Mouse (Mus musculus): Measurements from ENCODE around the gene Chrna9. TPM values are rescaled to one million over a fixed set of nuclear protein-coding genes. Genes with fewer than 3 reads are reported as not detected.
"Not testable (repeated sequence)": the region's sequence is repeated elsewhere in the genome, so short reads cannot be mapped to it uniquely, and the experiment has no call there.

Gene Chrna9
- total RNA-seq, 2 experiments from 2014 or later, result not detected

DNA sequence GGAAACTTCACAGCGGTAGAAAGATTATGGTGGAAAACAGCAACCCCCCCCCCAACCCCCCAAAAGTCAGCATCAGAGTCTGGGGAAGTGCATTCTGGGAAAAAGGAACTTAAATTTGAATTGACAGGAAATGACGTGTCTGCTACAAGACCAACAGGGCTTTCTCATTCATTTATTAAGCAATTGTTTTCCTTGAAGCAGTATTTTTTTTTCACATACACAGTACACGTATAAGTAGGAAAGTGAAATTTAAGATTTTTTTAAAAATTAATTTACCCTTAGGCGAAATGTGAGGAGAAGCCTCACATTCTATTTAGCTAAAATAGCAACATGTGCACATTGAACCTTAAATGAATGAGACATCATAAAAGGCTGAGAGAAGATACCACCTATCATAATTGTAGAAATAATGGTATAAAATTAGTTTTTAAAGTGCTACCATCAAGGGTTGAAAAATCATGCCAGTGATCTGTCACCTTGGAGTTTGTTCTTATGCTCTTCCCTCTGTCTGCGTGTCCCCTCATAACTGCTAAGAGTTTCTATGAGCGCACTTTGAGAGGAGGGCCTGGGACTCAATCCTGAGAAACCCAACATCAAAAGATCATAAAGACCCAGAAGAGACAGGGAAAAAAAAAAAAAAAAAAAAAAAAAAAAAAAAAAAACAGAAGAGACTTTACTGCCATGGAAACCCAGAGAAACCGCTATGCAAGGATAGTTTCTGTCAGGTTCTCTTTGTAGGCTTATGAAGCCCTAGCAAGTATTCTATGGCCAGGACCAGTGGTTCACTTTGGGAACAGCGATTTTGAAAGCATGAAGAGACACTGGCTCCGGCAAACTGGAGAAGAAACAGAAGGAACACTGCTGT lies 21.7 kb downstream of the Chrna9 start:
- no peak for DNase-seq (ENCODE audit: low spot score in 2 of 2)

DNA sequence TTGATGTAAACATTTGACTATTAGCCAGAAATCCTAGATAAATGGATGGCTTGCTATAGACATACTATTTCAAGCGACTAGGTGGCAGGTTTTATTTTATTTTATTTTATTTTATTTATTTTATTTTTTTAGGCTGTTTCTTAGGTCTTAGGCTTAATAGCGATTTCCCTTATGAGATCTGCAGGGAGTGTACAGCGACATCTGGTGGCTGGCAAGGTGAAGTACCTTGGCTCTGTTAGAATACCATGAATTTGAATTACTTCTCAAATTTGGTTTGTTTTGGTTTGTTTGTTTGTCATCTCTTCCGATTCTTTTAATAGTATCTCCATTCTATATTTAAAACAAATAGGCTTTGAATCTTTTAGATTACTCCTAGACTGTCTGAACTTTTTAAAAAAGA lies 23.9 kb downstream of the Chrna9 start:
- peak; percentile 25 to 55 for DNase-seq (ENCODE audit: low spot score in 2 of 2)

DNA sequence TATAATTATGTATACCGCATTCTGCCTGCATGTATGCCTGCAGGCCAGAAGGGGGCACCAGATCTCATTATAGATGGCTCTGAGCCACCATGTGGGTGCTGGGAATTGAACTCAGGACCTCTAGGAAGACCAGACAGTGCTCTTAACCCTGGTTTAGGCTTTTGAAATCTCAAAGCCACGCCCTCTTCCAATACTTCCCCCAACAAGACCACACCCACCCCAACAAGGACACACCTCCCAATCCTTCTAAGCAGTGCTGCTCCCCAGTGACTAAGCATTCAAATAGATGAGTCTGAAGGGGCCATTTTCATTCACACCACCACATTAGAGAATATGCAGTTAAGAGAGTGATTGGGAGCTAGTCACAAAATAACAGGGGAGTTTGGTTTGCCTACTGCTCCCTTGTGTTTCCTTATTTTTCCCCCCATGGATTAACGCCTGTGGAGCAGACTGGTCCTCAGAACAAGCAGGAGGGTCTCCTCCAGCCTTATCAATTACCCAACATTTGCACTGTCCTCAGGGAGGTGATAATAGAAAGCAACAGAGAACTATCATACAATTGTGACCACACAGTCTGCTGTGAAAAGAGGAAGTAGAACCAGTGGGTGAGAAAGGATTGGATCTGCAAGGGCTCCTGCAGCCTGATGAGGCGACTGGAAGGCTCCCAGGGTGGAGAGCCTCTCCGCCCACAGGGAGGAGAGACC lies 25.3 kb downstream of the Chrna9 start:
- no peak for DNase-seq (ENCODE audit: low spot score in 2 of 2)

DNA sequence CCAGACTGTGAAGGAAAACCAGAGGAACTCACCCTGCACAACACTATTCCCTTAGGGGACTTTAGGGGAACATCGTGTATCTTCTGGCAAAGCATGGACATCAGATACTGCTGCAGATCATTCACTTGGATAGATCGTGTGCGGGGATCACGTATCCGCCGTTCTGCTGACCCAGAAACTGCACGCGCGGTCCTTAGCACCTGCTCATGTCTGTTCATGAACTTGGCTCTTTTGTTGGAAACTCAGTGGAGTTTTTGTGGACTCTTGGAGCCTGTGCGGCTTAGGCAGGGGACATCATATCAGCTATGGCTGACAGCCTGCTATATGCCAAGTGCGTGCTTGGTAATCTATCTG lies 25.9 kb downstream of the Chrna9 start:
- DNase-seq (ENCODE audit: low spot score in 2 of 2), result no peak

DNA sequence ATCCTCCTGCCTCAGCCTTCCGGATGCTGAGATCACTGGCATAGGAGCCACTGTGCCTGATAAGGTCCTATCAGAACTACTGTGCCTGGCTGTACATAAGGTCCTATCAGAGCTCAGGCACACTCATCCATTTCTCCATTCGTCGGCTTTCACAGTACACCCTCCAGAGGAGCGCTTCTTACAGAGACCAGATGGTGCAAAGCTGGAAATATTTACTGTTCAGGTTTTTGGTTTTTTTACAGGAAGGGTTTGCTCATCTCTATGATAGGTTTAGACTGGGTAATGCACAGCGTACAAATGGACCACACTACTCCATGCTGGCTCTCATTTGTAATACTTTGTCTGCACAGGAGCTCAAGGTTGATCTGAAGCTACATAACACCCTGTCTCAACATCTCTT lies 28.6 kb downstream of the Chrna9 start:
- DNase-seq (ENCODE audit: low spot score in 2 of 2), result no peak

DNA sequence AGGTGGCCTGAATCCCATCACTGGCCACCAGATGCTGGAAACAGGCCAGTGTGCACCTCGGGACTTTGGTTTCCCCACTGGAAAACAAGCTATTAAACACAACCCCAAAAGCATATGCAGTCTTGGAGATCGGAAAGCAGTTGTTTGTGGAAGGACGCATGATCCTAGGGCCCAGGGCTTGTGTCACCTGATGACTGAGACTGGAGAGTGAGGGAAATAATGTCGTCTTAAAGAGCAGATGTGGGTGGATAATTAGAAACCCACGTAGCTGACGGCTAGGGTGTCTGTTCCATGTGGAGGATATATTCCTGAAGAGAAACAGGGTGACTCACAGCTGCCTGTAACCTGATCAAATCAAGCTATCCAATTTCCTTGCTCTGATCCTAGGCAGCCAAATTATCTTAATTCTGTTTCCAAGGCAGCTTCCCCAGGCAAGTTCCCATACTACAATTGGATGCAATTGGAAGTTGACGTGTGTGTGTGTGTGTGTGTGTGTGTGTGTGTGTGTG lies 31.1 kb downstream of the Chrna9 start:
- no peak for DNase-seq (ENCODE audit: low spot score in 2 of 2)

DNA sequence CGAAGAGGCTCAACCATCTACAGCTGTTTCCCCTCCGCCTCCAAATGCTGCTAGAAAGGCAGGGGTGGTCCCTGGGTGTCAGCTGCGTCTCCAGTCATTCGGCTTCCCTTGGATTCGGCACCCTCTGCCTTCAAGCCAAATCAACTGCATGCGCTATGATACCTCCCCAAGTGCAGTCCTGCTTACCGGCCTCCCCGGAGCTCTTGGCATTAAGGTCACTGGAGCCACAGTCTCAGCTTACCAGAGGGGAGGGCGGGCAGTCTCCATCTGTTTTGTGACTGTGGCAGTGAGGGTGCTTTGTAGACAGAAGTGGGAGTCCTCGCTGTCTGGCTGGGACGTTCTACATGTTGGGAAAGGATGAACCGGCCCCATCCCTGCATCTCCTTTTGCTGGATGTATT lies 32.4 kb downstream of the Chrna9 start:
- no peak for DNase-seq (ENCODE audit: low spot score in 2 of 2)

DNA sequence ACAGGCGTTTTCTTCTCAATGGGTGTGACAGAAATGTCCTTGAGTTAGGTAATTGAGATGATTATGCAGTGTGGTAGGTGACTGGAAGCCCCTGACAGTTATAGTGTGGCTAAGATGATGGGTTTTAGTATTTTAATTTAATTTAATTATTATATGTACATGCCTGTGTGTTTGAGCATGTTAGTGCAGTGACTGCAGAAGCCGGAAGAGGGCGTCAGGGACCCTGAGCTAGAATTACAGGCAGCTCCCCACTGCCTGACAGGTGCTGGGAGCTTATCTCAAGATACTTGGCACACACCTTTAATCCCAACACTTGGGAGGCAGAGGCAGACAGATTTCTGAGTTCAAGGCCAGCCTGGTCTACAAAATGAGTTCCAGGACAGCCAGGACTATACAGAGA lies 33.3 kb downstream of the Chrna9 start:
- DNase-seq (ENCODE audit: low spot score in 2 of 2), result no peak

DNA sequence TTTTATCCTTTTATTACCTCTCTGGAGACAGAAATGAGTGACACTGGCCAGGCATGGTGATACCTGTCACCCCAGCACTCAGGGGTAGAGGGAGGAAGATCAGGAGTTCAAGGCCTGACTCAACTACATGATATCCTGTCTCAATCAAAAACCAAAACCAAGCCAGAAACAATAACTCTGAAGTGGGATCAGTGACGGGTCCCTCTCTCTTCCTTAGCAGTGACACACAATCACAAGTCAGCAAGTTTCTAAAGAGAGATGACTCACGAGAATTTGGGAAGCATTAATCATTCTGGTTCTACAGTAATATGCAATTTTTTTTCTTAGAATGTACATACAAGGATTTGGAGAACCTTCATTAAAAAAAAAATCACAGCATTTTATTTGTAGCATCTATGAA lies 38.5 kb downstream of the Chrna9 start:
- no peak for DNase-seq (ENCODE audit: low spot score in 2 of 2)

DNA sequence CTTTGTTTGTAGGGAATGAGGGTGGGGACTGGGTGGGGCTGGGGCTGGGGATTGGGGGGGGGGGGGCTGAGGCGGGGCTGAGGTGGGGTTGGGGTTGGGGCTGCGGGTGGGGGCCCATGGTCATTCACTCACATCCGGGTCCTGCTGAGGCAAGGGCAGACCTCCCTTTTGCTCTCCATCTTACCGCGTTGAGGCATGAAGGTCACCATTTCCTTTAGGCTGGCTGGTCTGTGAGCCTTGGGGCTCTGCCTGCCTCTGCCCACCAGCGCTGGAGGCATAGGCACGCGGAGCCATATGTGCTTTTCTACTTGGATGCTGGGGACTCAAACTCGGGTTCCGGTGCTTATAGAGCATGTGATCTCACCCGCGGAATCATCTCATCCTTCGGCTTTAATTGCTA lies 41.0 kb downstream of the Chrna9 start:
- DNase-seq (ENCODE audit: low spot score in 2 of 2), result no peak

DNA sequence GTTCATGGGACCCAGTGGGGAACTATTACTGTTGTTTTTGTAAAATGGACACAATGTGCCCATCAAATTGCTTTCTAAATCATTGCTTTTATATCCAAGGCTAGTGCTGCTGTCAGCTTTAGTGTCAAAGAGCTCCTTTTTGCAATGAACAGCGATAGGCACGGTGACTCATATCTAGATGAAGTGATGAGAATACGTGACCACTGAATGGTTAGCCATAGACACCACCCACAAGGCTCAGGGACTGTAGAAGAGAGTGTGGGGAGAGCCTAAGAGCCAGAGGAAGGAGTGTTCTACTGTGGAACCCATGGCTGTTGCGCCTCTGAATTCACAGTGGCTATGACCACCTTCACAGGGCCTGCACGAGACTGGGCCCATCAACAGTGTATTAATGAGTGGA lies 51.7 kb downstream of the Chrna9 start:
- no peak for DNase-seq (ENCODE audit: low spot score in 2 of 2)

DNA sequence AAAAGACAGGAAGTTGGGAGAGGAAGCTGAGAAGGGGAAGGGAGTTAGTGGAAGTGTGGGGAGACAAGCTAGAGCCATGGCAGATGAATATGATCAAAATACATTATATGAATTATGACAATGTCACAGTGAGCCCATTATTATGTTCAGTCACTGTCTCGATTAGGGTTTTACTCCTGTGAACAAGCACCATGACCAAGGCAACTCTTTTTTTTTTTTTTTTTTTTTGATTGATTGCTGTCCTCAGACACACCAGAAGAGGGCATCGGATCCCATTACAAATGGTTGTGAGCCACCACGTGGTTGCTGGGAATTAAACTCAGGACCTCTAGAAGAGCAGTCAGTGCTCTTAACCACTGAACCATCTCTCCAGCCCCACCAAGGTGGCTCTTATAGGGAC lies 52.3 kb downstream of the Chrna9 start:
- DNase-seq (ENCODE audit: low spot score in 2 of 2), result not testable (repeated sequence)

DNA sequence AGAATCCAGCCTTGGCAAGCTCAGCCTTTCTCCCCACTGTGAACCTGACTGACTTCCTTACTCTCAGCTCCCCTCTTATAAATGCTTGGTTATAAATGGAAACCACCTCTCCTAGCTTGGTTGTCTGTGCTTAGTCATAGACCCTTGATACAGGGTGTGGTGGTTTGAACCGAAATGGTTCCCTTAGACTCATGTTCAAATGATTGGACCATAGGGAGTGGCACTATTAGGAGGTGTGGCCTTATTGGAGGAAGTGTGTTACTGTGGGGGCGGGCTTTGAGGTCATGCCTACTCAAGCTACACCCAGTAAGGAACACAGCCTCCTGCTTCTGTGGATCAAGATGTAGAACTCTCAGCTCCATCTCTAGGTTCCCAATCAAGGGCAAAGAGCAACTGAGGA lies 56.5 kb downstream of the Chrna9 start:
- no peak for DNase-seq (ENCODE audit: low spot score in 2 of 2)

DNA sequence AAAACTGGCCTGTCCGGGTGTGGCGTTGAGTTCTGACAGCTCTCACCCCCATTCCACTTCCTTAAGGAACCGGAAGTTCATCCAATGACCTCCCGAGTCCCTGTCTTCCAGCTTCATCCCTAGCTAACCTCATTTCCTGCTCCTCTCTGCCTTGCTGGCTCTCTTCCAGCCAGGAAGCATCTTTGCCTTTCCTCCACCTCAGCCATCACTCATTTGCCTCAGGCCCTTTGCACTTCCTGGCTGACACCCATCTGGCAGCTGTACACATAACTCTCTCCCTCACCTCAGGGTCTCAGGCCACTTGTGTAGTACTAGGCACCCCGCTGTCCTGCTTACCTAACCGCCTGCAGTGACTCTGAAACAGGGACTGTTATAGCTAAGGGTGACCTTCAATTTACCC lies 59.9 kb downstream of the Chrna9 start:
- DNase-seq (ENCODE audit: low spot score in 2 of 2), result no peak

DNA sequence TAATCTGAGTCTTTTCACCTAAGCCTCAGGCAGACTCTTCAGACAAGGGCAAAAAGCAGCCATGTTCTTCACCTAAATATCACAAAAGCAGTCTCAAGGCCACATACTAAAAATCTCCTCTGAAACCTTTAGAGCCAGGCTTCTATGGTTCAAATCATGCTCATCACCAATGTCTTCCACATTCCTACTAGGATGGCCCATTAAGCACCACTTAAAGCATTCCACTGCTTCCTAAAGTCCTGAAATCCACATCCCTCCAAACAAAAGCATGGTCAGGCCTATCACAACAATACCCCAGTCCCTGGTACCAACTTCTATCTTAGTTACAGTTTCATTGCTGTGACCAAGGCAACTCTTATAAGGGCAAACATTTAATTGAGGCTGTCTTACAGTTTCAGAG lies 63.1 kb downstream of the Chrna9 start:
- no peak for DNase-seq (ENCODE audit: low spot score in 2 of 2)

DNA sequence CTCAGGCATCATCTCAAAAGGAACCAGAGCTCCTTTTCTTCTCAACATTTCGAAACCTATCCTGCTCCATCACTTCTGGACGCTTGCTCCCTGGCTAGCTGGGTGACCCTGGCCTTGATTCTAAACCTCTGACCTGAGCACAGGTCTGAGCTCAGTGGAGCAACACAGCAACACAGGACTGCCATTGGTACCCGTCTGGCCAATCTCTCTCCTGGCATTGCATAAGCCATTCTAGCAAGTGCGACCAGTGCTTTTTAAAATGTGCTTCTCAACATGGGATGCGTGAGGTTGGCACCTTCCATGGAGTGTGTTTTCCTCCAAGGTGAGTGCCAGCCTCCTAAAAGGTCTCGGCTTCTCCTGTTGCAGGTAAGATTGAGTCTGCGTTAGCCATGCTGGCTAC lies 64.4 kb downstream of the Chrna9 start:
- DNase-seq (ENCODE audit: low spot score in 2 of 2), result no peak

DNA sequence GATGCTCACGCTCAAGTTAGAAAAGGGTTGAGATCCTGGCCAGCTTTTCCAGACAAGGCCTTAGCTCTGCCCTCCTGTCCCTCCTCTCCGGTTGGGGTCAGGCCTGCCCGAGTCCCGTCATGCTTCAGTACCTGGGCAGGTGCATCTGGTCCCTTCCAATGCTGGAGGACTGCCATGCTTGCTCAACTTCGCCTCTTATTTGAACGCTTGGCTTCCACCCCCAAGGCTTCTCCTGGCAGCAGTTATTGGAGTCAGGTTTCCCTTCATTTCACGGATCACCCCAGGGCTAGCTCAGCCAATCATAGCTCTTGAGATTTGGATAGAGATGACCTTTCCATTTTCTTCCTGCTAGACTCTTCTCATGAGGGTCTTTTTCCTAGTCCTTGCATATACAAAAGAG lies 65.4 kb downstream of the Chrna9 start:
- no peak for DNase-seq (ENCODE audit: low spot score in 2 of 2)

DNA sequence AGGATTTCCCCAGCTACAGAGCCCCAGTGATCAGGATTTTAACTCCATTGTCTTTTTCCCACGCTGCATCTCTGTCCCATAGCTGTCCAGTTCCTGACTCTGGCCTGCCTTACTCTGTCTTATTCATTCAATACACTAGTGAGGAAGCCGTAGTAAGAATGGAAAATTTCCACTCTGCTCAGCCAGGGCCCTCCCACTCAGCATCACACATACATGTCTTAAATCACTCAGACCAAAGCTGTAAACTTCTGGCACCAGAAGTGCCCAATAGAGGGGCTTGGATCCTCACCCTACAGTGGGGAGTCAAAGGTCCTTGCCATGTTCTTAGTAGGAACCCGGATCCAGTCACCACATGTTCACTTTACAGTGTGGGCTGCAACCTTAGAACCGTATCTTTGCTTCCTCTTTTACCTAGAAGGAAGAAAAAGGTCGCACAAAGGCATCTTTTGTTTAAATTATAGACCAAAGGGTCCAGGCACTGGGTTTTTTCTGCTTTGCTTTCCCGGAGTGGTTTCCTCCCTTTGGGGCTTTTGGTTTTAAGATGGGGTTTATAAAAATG lies 65.9 kb downstream of the Chrna9 start:
- no peak for DNase-seq (ENCODE audit: low spot score in 2 of 2)

DNA sequence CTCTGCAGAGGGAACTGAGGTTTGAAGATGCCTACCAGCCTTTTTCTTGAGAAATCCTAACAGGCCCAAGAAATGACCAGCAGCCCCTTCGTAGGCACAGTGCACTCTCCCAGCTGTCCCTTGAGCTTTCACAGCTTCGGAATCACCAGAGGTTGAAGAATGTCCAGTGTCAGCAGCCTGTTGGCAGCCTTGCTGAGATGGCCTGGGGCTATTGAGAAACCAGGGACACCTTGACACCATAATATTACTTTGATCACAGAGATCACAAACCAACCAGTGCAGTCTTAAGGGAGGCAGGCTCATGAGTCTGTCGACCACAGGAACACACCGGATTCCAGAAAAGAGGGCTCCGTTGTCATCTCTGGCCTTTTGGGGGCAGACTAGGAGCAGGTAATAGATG lies 66.5 kb downstream of the Chrna9 start:
- no peak for DNase-seq (ENCODE audit: low spot score in 2 of 2)

DNA sequence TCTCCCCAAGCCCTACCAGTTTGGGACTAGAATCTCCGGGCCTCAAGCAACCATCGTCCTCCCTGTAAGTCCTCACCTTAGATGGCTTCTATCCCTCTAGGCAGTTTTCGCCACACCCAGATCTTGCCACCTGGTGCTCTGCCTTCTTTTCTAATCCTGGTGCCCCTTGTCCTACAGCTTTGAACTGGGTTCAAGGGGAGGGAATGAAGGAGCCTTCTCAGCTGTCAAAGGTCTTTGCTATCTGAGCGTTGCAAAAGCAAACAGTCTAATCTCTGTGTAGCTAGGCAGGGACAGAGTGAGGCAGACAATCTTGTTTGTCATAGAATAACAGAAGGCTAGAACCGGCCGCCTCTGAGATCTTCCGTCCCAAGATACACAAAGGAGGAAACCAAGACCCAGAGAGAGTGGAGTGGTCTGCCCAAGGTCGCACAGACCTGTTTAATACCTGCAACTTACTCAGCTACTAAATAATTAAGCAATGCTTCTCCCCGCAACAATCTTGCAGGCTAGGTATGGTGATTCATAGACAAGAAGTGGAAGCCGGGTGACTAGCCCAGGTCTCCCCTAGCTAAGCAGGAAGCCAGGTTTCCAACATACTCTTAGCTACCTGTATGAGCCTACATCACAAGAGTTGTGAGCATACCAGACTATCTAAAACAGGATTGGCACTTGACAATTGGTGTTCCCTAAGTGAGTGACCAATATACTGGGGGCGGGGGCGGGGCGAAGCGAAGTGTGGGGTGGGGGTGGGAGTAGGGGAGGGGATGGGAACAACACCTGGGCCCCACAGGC lies 69.6 kb downstream of the Chrna9 start, which contains the start of gene 9130230L23Rik:
TSS of gene 9130230L23Rik (minus strand) at position 152 of the 792 bp plus-strand sequence.
- DNase-seq (ENCODE audit: low spot score in 2 of 2), result no peak

DNA sequence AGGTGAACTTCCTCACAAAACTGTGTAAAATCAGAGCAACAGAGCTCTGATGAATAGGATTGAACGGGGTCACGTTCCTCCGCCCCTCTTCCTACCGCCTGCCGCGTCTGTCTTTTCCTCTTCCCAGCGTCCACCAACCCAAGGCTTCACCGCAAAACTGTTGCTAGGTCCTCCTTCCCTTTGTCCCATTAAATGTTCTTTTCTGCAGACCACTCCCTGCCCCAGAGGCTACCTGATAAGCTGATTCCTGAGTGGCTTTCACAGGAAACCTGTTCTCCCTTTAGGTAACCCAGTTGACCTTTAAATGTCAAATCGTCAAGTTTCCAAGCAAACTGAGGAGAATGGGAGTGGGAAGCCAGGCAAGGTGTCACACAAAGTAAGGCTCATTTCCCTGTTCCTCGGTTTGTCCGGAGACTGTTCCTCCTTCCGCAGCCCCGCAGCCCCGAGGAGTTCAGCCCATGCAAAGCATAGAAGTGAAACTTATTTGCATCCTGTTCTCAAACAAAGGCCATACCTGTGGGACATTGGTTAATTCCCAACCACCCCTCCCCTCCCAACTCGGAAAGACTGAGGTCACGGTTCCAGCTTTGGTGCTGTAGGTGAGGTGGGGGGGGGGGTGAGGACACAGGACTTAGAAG lies 70.4 kb downstream of the Chrna9 start:
- no peak for DNase-seq (ENCODE audit: low spot score in 2 of 2)
